Mouse (Mus musculus) liver, embryonic 14.5 days (tissue): ENCODE data around the gene Zbtb21.

Experiments used
- CTCF ChIP-seq: IDR thresholded peaks from 2 replicates; pipeline ENCODE4 v1.5.1; 2016; ENCODE audit warnings: antibody characterized with exemption, low read depth, control low read depth
- EP300 ChIP-seq: IDR thresholded peaks from 2 replicates; pipeline ENCODE4 v1.6.1; 2016; ENCODE audit warnings: antibody characterized with exemption, low read depth

GRCm38 (mm10) chr16:97941844-97942243 lies 20.6 kb downstream of the Zbtb21 start:
- TF ChIP-seq CTCF (no peak), EP300 (no peak)
